Mouse (Mus musculus) hindbrain, postnatal 0 days (tissue): Measurements from ENCODE around the gene Thra. TPM values are rescaled to one million over a fixed set of nuclear protein-coding genes. Genes with fewer than 3 reads are reported as not detected.

Experiments
- ATAC-seq: fragments of 200-750 bp; cut with Nextera tagmentation; 2 replicates; pipeline ENCODE4 v1.8.0; 2017; ENCODE audit warnings: mild to moderate bottlenecking, moderate TSS enrichment, moderate library complexity
- DNase-seq: peaks from one replicate; pipeline ENCODE4 v3.0.0-alpha.2; 2015; ENCODE audit warnings: low spot score
- H3K27ac ChIP-seq: fragments of 300-500 bp; sonication (generic); 2 replicates; pipeline ENCODE4 v1.5.1; 2014; ENCODE audit warnings: mild to moderate bottlenecking
- H3K27me3 ChIP-seq: fragments of 300-500 bp; sonication (generic); 2 replicates; pipeline ENCODE4 v1.6.1; 2014; ENCODE audit warnings: low read length, mixed read lengths; ENCODE audit not compliant: insufficient read depth
- H3K36me3 ChIP-seq: fragments of 300-500 bp; sonication (generic); 2 replicates; pipeline ENCODE4 v1.6.1; 2014; ENCODE audit warnings: low read length, mixed read lengths; ENCODE audit not compliant: insufficient read depth
- H3K4me1 ChIP-seq: fragments of 300-500 bp; sonication (generic); 2 replicates; pipeline ENCODE4 v1.6.1; 2014; ENCODE audit warnings: antibody characterized with exemption, low read length, mixed read lengths; ENCODE audit not compliant: insufficient read depth
- H3K4me2 ChIP-seq: fragments of 300-500 bp; sonication (generic); 2 replicates; pipeline ENCODE4 v1.6.1; 2014; ENCODE audit warnings: low read depth, mild to moderate bottlenecking, low read length, moderate library complexity, mixed read lengths
- H3K4me3 ChIP-seq: fragments of 300-500 bp; sonication (generic); 2 replicates; pipeline ENCODE4 v1.5.1; 2014; ENCODE audit warnings: low read length
- H3K9ac ChIP-seq: fragments of 300-500 bp; sonication (generic); replicated peaks from 2 replicates; pipeline ENCODE4 v1.6.1; 2014; ENCODE audit warnings: mild to moderate bottlenecking, low read length, moderate library complexity, mixed read lengths
- H3K9me3 ChIP-seq: fragments of 300-500 bp; sonication (generic); 2 replicates; pipeline ENCODE4 v1.6.1; 2016; ENCODE audit warnings: low read length, mixed read lengths
- CTCF ChIP-seq: IDR thresholded peaks from 2 replicates; pipeline ENCODE4 v1.5.1; 2016; ENCODE audit warnings: antibody characterized with exemption, control low read depth, low read depth
- WGBS: fragments of 180-500 bp; shearing (Covaris S2); extraction: QIAGEN DNeasy Blood & Tissue Kit; methylation state at CpG from one replicate; pipeline ENCODE4 v1.1.7; 2014; 5-methylcytosine and 5-hydroxymethylcytosine counted together
- polyA plus RNA-seq: library from polyadenylated mRNA; unstranded; fragments of >200 nt; fragmentation: Nextera tagmentation; extraction: Ambion mirVana; gene quantifications from 2 replicates; pipeline ENCODE4 v1.2.1, GENCODE M21; 2015
- total RNA-seq: library from RNA; depleted of rRNA; stranded (reverse); fragments of >200 nt; gene quantifications from 2 replicates; pipeline ENCODE4 v1.2.3, GENCODE M21; 2014

The Thra gene
- total and polyA plus RNA-seq, 2 experiments from 2014 or later = 160 to 812 TPM

- 11% methylated on average over 18 of the region's 18 CpGs for WGBS
- no peaks in the 10 kb centered on the region for H3K9me3 ChIP-seq
- peak; percentile 86 for TF ChIP-seq CTCF
- peaks cover 19% of the 10 kb centered on the region; the same call in 1 of the 2 replicates for H3K4me1 ChIP-seq
- DNase-seq = peak; percentile 95
- peak overlapping the region; percentile 28; the same call in 1 of the 2 replicates for H3K9ac ChIP-seq
- no peaks in the 10 kb centered on the region for H3K27me3 ChIP-seq
- no peaks in the 10 kb centered on the region for H3K36me3 ChIP-seq
- ATAC-seq = peak; percentile 87
- peak overlapping the region; percentile 87 for H3K4me2 ChIP-seq
- H3K4me3 ChIP-seq = peak overlapping the region; percentile 42
- peak overlapping the region; percentile 78 for H3K27ac ChIP-seq
These were observed 48.2 kb downstream of the Thra start for GRCm38 (mm10) chr11:98788550-98789218.

GRCm38 (mm10) chr11:98789219-98789807 lies 48.9 kb downstream of the Thra start:
- 2% methylated on average over 25 of the region's 25 CpGs for WGBS
- H3K4me2 ChIP-seq = peak overlapping the region; percentile 87
- no peaks in the 10 kb centered on the region for H3K27me3 ChIP-seq
- H3K9ac ChIP-seq = peak overlapping the region; percentile 28; the same call in 1 of the 2 replicates
- H3K27ac ChIP-seq = no peak overlapping the region
- H3K9me3 ChIP-seq = no peaks in the 10 kb centered on the region
- peaks cover 19% of the 10 kb centered on the region; the same call in 1 of the 2 replicates for H3K4me1 ChIP-seq
- H3K36me3 ChIP-seq = no peaks in the 10 kb centered on the region
- peak overlapping the region; percentile 42 for H3K4me3 ChIP-seq
- ATAC-seq (peak; percentile 18; the same call in 1 of the 2 replicates), DNase-seq (no peak)
- no peak for TF ChIP-seq CTCF

- no peak overlapping the region for H3K27ac ChIP-seq
- no peaks in the 10 kb centered on the region for H3K27me3 ChIP-seq
- H3K36me3 ChIP-seq = no peaks in the 10 kb centered on the region
- H3K9me3 ChIP-seq = no peaks in the 10 kb centered on the region
- 45% methylated on average over 5 of the region's 5 CpGs for WGBS
- H3K4me1 ChIP-seq = peaks cover 19% of the 10 kb centered on the region; the same call in 1 of the 2 replicates
- H3K4me3 ChIP-seq = peak overlapping the region; percentile 42
- H3K9ac ChIP-seq = no peak overlapping the region; the same call in 1 of the 2 replicates
- ATAC-seq = no peak
- DNase-seq = no peak
- TF ChIP-seq CTCF = no peak
- peak overlapping the region; percentile 87 for H3K4me2 ChIP-seq
These were observed 49.4 kb downstream of the Thra start for GRCm38 (mm10) chr11:98789824-98790223.

DNA sequence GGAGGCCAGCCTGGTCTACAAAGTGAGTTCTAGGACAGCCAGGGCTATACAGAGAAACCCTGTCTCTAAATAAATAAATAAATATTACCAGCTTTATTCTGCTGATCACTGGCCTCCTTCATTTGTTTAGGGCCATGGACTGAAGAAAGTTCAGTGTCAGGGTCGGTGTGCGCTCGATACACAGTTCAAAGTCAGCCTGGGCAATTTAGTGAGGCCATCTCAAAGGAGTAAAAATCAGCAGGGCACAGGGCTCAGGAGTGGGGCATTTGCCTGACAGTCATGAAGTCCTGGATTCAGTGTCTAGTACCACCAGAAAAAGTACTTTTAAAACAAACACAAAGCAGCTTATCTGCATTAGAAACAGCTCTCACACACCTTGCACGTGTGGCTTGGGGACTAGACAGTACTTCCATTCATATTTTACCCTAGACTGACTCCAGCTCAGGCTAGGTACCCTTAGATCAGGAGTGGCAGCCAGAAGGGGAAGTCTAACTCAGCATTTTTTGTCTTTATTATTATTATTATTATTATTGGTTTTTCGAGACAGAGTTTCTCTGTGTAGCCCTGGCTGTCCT lies 50.3 kb downstream of the Thra start:
- Histone ChIP-seq H3K9me3 (no peaks in the 10 kb centered on the region), H3K4me3 (no peak overlapping the region), H3K27ac (no peak overlapping the region), H3K36me3 (no peaks in the 10 kb centered on the region), H3K27me3 (no peaks in the 10 kb centered on the region), H3K9ac (no peak overlapping the region), H3K4me2 (no peak overlapping the region), H3K4me1 (peaks cover 17% of the 10 kb centered on the region; the same call in 1 of the 2 replicates)
- no peak for TF ChIP-seq CTCF
- 83% methylated on average over 5 of the region's 5 CpGs for WGBS
- DNase-seq (no peak), ATAC-seq (no peak)

GRCm38 (mm10) chr11:98791448-98791847 lies 51.0 kb downstream of the Thra start:
- Histone ChIP-seq H3K9ac (no peak overlapping the region), H3K27me3 (no peaks in the 10 kb centered on the region), H3K27ac (no peak overlapping the region), H3K4me1 (peaks cover 10% of the 10 kb centered on the region; the same call in 1 of the 2 replicates), H3K36me3 (no peaks in the 10 kb centered on the region), H3K4me2 (no peak overlapping the region), H3K9me3 (no peaks in the 10 kb centered on the region), H3K4me3 (no peak overlapping the region)
- no peak for ATAC-seq
- no peak for DNase-seq
- TF ChIP-seq CTCF = no peak
- WGBS = 82% methylated on average over 1 of the region's 1 CpGs

DNA sequence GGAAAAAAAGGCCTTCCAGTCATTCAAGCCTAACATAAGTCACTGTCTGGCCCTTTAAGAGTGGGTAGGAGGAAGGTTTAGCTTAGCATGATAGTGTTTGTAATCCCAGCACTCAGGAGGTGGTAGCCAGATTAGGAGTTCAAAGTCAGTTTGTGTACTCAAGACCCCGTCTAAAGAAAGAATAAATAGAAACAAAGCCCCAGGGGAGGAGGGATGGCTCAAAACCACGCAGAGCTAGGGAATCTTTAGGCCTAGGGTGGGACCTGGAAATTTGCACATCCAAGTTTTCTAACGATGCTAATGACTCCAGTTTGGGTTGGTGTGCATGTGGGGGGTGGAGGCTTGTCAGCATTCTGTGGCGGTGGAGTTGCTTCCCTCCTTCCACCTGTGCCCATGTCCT lies 51.6 kb downstream of the Thra start:
- 12% methylated on average over 4 of the region's 4 CpGs for WGBS
- no peak overlapping the region for H3K9ac ChIP-seq
- TF ChIP-seq CTCF = no peak

More for the DNA sequence above, 51.6 kb downstream of the Thra start:
- no peak overlapping the region for H3K4me2 ChIP-seq
- no peak for DNase-seq
- H3K9me3 ChIP-seq = no peaks in the 10 kb centered on the region
- ATAC-seq = no peak
- 0 out of 2 replicates have a peak, but pooled peaks cover 8% of the 10 kb centered on the region for H3K4me1 ChIP-seq
- H3K36me3 ChIP-seq = no peaks in the 10 kb centered on the region
- no peaks in the 10 kb centered on the region for H3K27me3 ChIP-seq
- no peak overlapping the region for H3K4me3 ChIP-seq
- H3K27ac ChIP-seq = no peak overlapping the region
